Mouse (Mus musculus): ENCODE results near the gene Mad1l1. TPM values are rescaled to one million over a fixed set of nuclear protein-coding genes. Genes with fewer than 3 reads are reported as not detected.
"Not testable (repeated sequence)": the region's sequence is repeated elsewhere in the genome, so short reads cannot be mapped to it uniquely, and the experiment has no call there.

Mad1l1 gene
- 21.3 and 22.6 TPM in 2 replicates for polyA plus RNA-seq (2011; ENCODE audit: insufficient read length, low read depth, missing spikeins)

DNA sequence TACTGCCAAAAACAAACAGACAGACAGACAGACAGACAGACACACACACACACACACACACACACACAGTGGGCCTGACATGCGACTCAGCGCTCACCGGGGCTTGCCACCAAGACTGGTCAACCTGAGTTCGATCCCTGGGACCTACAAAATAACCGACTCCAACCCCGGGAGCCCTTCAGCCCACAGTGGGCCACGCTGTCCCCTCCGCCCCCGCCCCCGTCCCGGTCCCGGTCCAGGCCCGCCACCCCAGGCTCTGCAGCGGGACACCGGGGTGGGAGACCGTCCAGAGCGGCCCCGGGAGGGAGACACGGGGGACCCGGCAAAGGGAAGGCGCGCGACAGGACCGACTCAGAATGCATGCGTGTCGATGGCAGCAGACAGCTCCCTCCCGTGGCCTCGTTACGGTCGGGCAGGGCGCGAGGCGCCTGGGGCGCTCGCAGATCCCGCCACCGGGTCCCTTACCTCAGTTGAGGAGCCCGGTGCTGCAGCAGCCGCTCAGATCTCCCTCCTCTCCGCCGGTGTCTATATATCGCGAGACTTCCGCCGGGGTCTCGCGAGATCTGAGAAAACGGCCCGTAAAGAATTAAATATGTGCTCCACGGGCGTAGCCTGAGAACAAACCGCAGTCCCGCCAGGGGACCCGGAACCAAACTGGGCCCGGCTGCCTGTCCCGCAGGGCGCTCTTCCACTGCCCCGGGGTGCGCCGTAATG, at the start of gene Mad1l1, which contains the start of gene Nudt1:
Gene Mad1l1 (minus strand): TSS at position 511 of the 714 bp plus-strand sequence.
Gene Nudt1 (plus strand): TSS at position 615 of the 714 bp plus-strand sequence.
- H3K4me3 ChIP-seq (ENCODE audit: insufficient read depth, low read length), result peak within 1 kb of the TSS; percentile 98
- peak; percentile 77 for TF ChIP-seq POLR2A (IDR thresholded peaks at IDR 0.05; ENCODE audit: low read depth, low read length)
- TF ChIP-seq CTCF (IDR thresholded peaks at IDR 0.05; ENCODE audit: borderline replicate concordance, insufficient read depth, low read length), result no peak
- peaks cover 3% of the 10 kb centered on the region; the same call in 1 of the 2 replicates for H3K4me1 ChIP-seq (ENCODE audit: control insufficient read depth, insufficient read depth, low read length)
- peak within 1 kb of the TSS; percentile 86 for H3K27ac ChIP-seq (ENCODE audit: insufficient read depth, low read length)

DNA sequence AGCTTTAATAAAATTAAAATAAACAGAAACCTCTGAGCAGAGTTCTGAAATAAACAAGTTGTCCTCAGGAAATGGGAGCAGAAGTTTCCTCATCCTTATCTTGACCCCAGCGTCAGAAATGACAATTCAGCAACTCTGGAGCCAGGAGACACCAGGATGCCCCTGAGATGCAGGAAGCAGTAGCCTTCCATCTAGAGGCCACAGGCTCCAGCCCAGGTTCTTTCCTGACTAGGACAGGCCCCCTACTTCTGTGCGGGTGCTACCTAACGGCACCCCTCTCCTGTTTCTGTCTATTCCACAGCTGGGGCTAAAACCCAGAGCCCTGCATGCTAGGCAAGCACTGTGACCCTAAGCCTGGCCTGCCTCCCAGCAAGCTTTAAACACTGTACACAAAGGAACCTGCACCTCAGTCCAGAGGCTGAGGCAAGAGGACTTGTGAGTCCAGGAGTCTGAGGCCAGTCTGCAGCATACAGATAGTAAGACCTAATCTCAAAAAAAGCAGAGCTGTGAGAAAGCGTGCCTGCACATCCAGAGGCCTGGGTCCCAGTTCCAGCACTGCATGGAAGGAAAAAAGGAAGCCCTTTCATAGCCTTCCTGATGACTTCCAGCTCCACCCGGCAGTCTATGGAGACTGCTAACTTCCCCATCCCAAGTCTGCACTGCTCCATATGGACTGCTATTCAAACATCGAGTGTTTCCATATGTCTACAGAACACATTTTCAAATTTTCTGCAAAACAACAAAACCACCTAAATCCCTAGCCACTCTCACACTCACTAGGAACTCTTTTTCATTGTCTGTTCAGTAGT, 49.3 kb upstream of the Mad1l1 start:
- H3K4me1 ChIP-seq (ENCODE audit: control insufficient read depth, insufficient read depth, low read length), result 0 out of 2 replicates have a peak, but pooled peaks cover 2% of the 10 kb centered on the region
- H3K27ac ChIP-seq (ENCODE audit: insufficient read depth, low read length), result no peak overlapping the region
- no peak for TF ChIP-seq POLR2A (IDR thresholded peaks at IDR 0.05; ENCODE audit: low read depth, low read length)
- TF ChIP-seq CTCF (IDR thresholded peaks at IDR 0.05; ENCODE audit: borderline replicate concordance, insufficient read depth, low read length), result no peak
- H3K4me3 ChIP-seq (ENCODE audit: insufficient read depth, low read length), result no peak overlapping the region

DNA sequence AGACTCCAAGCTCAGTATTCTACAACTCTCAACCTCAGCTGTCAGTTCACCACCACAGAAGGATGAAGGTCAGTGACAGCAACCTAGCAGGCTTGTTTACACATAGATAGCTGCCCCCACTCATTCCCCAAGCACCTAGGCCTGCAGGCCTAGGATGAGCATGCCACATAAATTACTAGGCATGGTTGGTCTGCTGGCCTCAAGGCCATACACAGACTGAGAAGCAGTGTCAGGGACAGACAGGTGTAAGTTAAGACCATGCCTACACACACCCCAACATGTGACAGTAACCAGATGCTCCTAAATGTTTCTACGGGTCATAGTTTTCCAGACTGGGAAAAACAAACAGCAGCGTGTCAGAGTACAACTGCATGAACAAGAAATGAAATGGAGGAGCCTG, 48.1 kb upstream of the Mad1l1 start:
- no peak overlapping the region for H3K4me3 ChIP-seq (ENCODE audit: insufficient read depth, low read length)
- H3K4me1 ChIP-seq (ENCODE audit: control insufficient read depth, insufficient read depth, low read length), result 0 out of 2 replicates have a peak, but pooled peaks cover 2% of the 10 kb centered on the region
- TF ChIP-seq CTCF (IDR thresholded peaks at IDR 0.05; ENCODE audit: borderline replicate concordance, insufficient read depth, low read length) (no peak), POLR2A (IDR thresholded peaks at IDR 0.05; ENCODE audit: low read depth, low read length) (no peak)
- H3K27ac ChIP-seq (ENCODE audit: insufficient read depth, low read length), result no peak overlapping the region

DNA sequence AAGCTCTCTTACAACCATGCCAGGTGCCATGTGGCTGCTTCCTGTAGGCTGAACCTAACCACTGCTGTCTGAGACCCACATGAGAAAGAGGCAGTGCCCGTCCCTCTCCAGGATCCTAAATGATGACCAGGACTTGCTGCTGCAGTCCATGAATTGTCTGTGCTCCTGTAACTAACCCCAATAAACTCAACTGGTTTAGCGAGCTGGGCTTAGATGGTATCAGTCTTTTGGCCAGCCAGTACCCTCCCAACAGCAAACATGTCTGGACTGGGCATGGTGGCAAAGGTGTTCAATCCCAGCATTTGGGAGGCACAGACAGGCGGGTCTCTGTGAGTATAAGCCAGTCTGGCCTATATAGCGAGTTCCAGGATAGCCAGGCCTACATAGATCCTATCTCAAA, 47.6 kb upstream of the Mad1l1 start:
- H3K4me1 ChIP-seq (ENCODE audit: control insufficient read depth, insufficient read depth, low read length), result 0 out of 2 replicates have a peak, but pooled peaks cover 2% of the 10 kb centered on the region
- TF ChIP-seq POLR2A (IDR thresholded peaks at IDR 0.05; ENCODE audit: low read depth, low read length), result no peak
- TF ChIP-seq CTCF (IDR thresholded peaks at IDR 0.05; ENCODE audit: borderline replicate concordance, insufficient read depth, low read length), result no peak
- no peak overlapping the region for H3K4me3 ChIP-seq (ENCODE audit: insufficient read depth, low read length)
- no peak overlapping the region for H3K27ac ChIP-seq (ENCODE audit: insufficient read depth, low read length)

DNA sequence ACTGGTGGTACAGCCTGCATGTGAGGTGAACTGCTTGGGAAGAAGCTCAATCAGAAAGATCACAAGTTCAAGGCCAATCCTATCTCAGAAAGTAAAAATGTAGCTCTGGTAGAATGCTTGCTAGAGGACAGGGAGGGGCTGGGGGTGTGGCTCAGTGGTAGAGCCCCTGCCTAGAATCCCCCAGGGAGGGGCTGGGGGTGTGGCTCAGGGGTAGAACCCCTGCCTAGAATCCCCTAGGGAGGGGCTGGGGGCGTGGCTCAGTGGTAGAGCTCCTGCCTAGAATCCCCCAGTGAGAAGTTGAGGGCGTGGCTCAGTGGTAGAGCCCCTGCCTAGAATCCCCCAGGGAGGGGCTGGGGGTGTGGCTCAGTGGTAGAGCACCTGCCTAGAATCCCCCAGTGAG, 46.8 kb upstream of the Mad1l1 start:
- H3K4me1 ChIP-seq (ENCODE audit: control insufficient read depth, insufficient read depth, low read length); H3K4me3 ChIP-seq (ENCODE audit: insufficient read depth, low read length); H3K27ac ChIP-seq (ENCODE audit: insufficient read depth, low read length): not testable (repeated sequence)

DNA sequence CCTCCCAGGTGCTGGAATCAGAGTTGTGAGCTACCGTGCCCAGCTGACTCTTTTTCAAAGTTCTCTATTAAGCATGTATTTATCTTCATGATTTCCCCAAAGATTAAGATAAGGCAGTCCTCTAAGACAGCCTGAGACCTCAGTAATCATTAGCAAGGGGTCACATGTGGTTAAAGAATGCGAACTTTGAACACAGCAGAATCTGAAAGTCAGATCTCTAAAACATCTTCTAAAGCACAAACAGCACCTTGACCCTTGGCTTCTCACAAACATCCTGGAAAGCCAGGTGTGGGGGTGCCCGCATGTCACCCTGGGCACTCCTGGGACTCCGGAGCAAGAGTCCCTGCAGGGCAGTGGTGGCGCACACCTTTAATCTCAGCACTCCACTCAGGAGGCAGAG, 43.1 kb upstream of the Mad1l1 start:
- Histone ChIP-seq H3K27ac (ENCODE audit: insufficient read depth, low read length) (no peak overlapping the region), H3K4me3 (ENCODE audit: insufficient read depth, low read length) (no peak overlapping the region), H3K4me1 (ENCODE audit: control insufficient read depth, insufficient read depth, low read length) (no peaks in the 10 kb centered on the region)
- TF ChIP-seq POLR2A (IDR thresholded peaks at IDR 0.05; ENCODE audit: low read depth, low read length) (no peak), CTCF (IDR thresholded peaks at IDR 0.05; ENCODE audit: borderline replicate concordance, insufficient read depth, low read length) (no peak)

DNA sequence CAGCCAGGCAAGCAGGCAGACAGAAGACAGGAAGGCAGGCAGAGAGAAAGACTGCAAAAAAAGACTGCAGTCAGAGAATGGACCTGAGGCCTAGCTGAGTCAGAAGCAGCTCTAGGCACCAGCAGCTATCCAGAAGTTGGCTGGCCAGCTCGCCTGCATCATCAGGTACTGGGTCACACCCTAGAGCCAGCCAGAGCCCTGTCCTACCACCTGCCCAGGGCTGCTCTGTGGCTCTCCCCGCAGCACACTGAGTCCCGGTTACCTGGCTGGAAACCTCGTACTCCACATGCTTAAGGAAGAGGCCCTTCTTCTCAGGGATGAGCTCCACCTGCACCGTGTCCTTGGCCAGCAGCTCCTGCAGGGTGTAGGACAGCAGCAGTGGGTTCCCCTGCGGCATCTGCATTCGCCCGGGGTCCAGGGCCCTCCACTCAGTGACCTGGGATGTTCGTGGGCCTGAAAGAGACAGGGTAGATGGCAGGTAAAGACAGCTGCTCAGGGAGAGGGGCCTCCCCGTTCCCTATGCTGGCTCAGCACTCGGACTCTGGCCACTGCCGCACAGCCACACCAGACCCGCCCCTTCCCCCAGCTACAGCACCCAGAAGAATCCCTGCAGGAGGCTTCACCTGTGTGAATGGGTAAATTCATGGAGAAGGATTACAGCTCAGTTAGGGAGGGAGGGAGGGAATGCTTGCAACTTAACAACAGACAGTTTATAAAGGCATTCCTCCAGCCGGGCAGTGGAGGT, 38.8 kb upstream of the Mad1l1 start:
- H3K4me3 ChIP-seq (ENCODE audit: insufficient read depth, low read length), result no peak overlapping the region
- TF ChIP-seq POLR2A (IDR thresholded peaks at IDR 0.05; ENCODE audit: low read depth, low read length) (no peak), CTCF (IDR thresholded peaks at IDR 0.05; ENCODE audit: borderline replicate concordance, insufficient read depth, low read length) (no peak)
- H3K27ac ChIP-seq (ENCODE audit: insufficient read depth, low read length), result no peak overlapping the region
- no peaks in the 10 kb centered on the region for H3K4me1 ChIP-seq (ENCODE audit: control insufficient read depth, insufficient read depth, low read length)

DNA sequence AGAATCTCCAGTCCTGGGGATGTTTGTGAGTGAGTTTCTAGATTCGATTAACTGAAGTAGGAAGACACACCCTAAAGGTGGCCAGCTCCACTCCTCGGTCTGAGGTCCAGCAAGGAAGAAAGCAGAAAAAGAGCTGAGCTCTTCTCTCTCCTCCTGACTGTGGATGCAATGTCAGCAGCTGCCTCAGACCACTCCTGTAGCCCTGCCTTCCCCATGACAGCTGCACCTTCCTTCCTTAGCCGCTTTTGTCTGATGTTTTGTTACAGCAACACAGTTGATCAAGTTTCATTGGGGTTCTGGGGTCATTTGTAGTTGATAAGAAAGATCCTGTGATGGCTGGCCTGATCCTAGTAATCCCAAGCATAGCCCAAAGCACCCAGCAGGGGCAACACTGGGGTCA, 36.1 kb upstream of the Mad1l1 start:
- H3K4me1 ChIP-seq (ENCODE audit: control insufficient read depth, insufficient read depth, low read length), result no peaks in the 10 kb centered on the region
- H3K27ac ChIP-seq (ENCODE audit: insufficient read depth, low read length), result no peak overlapping the region
- TF ChIP-seq CTCF (IDR thresholded peaks at IDR 0.05; ENCODE audit: borderline replicate concordance, insufficient read depth, low read length) (no peak), POLR2A (IDR thresholded peaks at IDR 0.05; ENCODE audit: low read depth, low read length) (no peak)
- no peak overlapping the region for H3K4me3 ChIP-seq (ENCODE audit: insufficient read depth, low read length)

DNA sequence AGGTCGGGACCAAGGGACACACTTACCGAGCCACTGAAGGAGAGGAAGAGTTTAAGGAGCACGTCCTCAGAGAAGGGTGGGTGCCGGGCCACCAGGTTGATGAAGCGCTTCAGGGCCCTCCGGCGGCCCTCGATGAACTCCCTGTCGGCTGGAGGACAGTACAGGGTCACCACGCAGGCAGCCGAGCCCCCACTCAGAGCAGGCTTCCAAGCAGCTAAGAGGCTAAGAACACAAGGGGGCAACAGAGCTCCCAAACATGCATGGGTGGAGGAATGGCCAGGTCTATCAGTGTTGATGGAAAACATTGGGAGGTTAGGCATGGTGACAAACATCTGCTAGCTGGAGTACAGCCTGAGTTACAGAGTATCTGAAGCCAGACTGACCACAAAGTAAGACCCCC, 34.6 kb upstream of the Mad1l1 start:
- no peaks in the 10 kb centered on the region for H3K4me1 ChIP-seq (ENCODE audit: control insufficient read depth, insufficient read depth, low read length)
- no peak overlapping the region for H3K4me3 ChIP-seq (ENCODE audit: insufficient read depth, low read length)
- H3K27ac ChIP-seq (ENCODE audit: insufficient read depth, low read length), result no peak overlapping the region
- no peak for TF ChIP-seq CTCF (IDR thresholded peaks at IDR 0.05; ENCODE audit: borderline replicate concordance, insufficient read depth, low read length)
- no peak for TF ChIP-seq POLR2A (IDR thresholded peaks at IDR 0.05; ENCODE audit: low read depth, low read length)

Measured in embryonic fibroblast, embryonic 13.5 days (primary cell).